Mouse (Mus musculus): Measurements from ENCODE around the gene Akap7. TPM values are rescaled to one million over a fixed set of nuclear protein-coding genes. Genes with fewer than 3 reads are reported as not detected.

The Akap7 gene
- polyA plus RNA-seq, 2 experiments, result 14.3 to 26.8 TPM

DNA sequence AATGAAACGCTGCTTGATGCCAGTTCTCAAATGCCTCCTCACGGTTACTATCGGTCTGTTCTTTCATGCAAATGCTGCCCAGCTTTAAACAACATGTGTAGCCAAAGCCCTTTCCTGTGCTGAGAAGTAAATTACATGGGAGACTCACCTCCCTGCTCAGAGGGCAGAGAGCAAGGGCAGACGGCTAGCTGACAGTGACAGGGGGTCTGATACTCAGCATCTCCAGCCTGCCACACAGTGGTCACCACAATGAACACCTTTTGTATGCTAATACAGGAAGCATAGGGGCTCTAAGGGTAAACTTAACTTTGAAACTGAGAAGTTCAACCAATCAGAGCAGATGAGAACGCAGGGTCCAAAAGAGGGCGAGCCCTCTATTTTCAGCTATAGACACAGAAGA is 99.8 kb downstream of the Akap7 start:
- DNase-seq (ENCODE audit: low read depth in 3 of 3, low spot score in 3 of 3) (no peak), ATAC-seq (ENCODE audit: insufficient read depth) (no peak)
- H3K36me3 ChIP-seq (replicated peaks; ENCODE audit: control insufficient read depth, insufficient read depth, low read depth), result no peaks in the 10 kb centered on the region
- H3K9ac ChIP-seq (replicated peaks), result no peak overlapping the region
- H3K9me3 ChIP-seq (ENCODE audit: control insufficient read depth, low read length), result no peaks in the 10 kb centered on the region
- no peak overlapping the region for H3K4me3 ChIP-seq (ENCODE audit: insufficient read depth in 1 of 2, low read depth in 2 of 2, low read length in 2 of 2)
- no peaks in the 10 kb centered on the region for H3K4me1 ChIP-seq (replicated peaks; ENCODE audit: control insufficient read depth in 2 of 2, insufficient read depth in 2 of 2, low read length in 1 of 2)
- no peak for TF ChIP-seq CTCF (IDR thresholded peaks at IDR 0.05; ENCODE audit: low read depth)
- TF ChIP-seq EP300 (IDR thresholded peaks at IDR 0.05; ENCODE audit: low read depth), result no peak
- H3K27me3 ChIP-seq (ENCODE audit: control insufficient read depth, insufficient read depth, low read length), result no peaks in the 10 kb centered on the region
- 50% methylated on average over 6 of the region's 6 CpGs for WGBS (ENCODE audit: insufficient replicate concordance)
- no peak overlapping the region for H3K27ac ChIP-seq
- no peak overlapping the region for H3K4me2 ChIP-seq (ENCODE audit: low read depth)

DNA sequence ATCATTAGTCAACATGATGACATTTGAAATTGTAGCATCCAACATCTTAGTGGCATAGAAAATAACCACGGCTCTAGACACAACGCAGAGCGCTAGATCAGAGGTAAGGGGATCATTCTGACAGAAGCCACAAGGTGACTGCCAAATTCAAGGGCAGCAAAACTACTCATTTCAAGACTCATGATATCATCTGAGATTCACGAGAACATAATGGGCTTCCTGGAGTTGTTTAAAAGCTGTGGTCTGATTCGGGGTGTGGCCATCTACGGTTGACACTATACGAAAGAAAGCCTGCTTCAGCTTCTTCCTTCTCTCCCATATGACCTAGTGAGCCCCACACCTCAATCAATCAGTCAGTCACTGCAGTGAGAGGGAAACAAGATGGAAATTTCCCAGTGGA is 107.0 kb downstream of the Akap7 start:
- no peak overlapping the region for H3K4me2 ChIP-seq (ENCODE audit: low read depth)

DNA sequence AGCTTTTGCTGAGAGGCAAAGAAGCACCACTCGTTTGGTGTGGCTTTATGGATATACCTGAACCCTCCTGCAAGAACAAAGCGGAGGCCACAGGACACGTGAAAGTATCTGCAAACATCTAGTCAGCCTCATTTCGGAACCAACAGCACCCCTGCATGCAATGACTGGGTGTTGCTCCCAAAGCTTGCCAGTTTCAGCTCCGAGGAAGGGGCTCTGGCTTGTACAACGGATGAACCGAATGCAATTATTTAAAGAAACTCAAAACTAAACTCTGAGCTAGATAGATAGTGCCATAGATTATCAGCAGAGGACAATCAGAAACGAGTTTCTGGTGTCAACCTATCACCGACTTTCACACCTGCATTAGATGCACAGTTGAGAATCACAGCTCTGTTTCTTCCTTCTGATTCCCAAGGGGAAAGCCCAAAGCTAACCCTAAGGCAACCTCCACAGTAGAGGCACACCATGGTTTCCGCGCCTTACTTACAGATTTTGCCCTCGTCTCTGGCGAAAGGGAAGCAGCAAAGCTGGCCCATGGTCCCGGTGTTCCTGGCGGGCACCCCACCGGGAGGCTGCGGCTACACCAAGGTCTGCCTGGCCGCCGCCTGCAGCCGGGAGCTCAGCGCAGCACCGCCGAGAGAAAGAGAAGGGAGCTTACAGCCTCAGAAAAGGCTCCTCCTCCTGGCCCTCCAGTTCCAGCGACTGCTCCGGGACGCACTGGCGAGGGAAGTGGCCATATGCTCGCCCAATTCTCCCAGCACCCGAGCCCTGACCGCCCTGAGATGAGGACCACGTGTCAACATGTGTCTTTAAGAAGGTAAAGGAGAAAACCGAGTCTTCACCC is 107.9 kb downstream of the Akap7 start:
- no peak for ATAC-seq (ENCODE audit: insufficient read depth)

More for the DNA sequence above, 107.0 kb downstream of the Akap7 start:
- TF ChIP-seq CTCF (IDR thresholded peaks at IDR 0.05; ENCODE audit: low read depth), result no peak
- TF ChIP-seq EP300 (IDR thresholded peaks at IDR 0.05; ENCODE audit: low read depth), result no peak
- H3K9ac ChIP-seq (replicated peaks), result no peak overlapping the region
- H3K36me3 ChIP-seq (replicated peaks; ENCODE audit: control insufficient read depth, insufficient read depth, low read depth), result no peaks in the 10 kb centered on the region
- H3K4me1 ChIP-seq (replicated peaks; ENCODE audit: control insufficient read depth in 2 of 2, insufficient read depth in 2 of 2, low read length in 1 of 2), result no peaks in the 10 kb centered on the region
- peaks cover 3% of the 10 kb centered on the region; the same call in 1 of the 2 replicates for H3K27me3 ChIP-seq (ENCODE audit: control insufficient read depth, insufficient read depth, low read length)
- no peaks in the 10 kb centered on the region for H3K9me3 ChIP-seq (ENCODE audit: control insufficient read depth, low read length)
- no peak overlapping the region for H3K4me3 ChIP-seq (ENCODE audit: insufficient read depth in 1 of 2, low read depth in 2 of 2, low read length in 2 of 2)
- H3K27ac ChIP-seq, result no peak overlapping the region
- no peak for ATAC-seq (ENCODE audit: insufficient read depth)
- DNase-seq (ENCODE audit: low read depth in 3 of 3, low spot score in 3 of 3), result no peak
- WGBS (ENCODE audit: insufficient replicate concordance), result 57% methylated on average over 7 of the region's 7 CpGs

DNA sequence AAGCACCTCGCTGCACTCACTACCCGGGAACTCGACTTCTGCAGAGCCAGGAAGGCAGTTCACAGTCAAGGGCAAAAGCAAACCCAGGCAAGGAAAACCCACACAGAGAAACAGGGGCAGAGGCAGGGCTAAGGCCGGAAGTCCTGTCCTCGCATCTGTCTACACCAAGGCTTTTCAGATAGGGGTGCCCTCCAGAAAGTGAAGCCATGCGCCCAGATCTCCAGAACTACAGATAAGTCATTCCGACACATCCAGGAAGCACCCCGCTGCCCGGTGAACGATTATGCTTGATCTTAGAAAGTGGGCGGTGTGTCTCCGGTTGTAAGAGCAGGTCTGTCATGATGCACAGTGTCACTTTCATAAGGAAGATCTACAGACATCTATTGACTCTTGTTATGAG is 109.1 kb downstream of the Akap7 start:
- no peak overlapping the region for H3K9ac ChIP-seq (replicated peaks)
- H3K36me3 ChIP-seq (replicated peaks; ENCODE audit: control insufficient read depth, insufficient read depth, low read depth), result no peaks in the 10 kb centered on the region
- no peaks in the 10 kb centered on the region for H3K9me3 ChIP-seq (ENCODE audit: control insufficient read depth, low read length)
- WGBS (ENCODE audit: insufficient replicate concordance), result 57% methylated on average over 12 of the region's 12 CpGs
- ATAC-seq (ENCODE audit: insufficient read depth) (no peak), DNase-seq (ENCODE audit: low read depth in 3 of 3, low spot score in 3 of 3) (no peak)
- H3K27ac ChIP-seq, result no peak overlapping the region
- no peak overlapping the region for H3K4me2 ChIP-seq (ENCODE audit: low read depth)
- TF ChIP-seq EP300 (IDR thresholded peaks at IDR 0.05; ENCODE audit: low read depth) (no peak), CTCF (IDR thresholded peaks at IDR 0.05; ENCODE audit: low read depth) (no peak)
- no peaks in the 10 kb centered on the region for H3K4me1 ChIP-seq (replicated peaks; ENCODE audit: control insufficient read depth in 2 of 2, insufficient read depth in 2 of 2, low read length in 1 of 2)
- H3K4me3 ChIP-seq (ENCODE audit: insufficient read depth in 1 of 2, low read depth in 2 of 2, low read length in 2 of 2), result no peak overlapping the region
- peaks cover 3% of the 10 kb centered on the region; the same call in 1 of the 2 replicates for H3K27me3 ChIP-seq (ENCODE audit: control insufficient read depth, insufficient read depth, low read length)

More for the DNA sequence above, 107.9 kb downstream of the Akap7 start:
- Histone ChIP-seq H3K4me1 (replicated peaks; ENCODE audit: control insufficient read depth in 2 of 2, insufficient read depth in 2 of 2, low read length in 1 of 2) (no peaks in the 10 kb centered on the region), H3K9me3 (ENCODE audit: control insufficient read depth, low read length) (no peaks in the 10 kb centered on the region), H3K9ac (replicated peaks) (no peak overlapping the region), H3K4me2 (ENCODE audit: low read depth) (peak overlapping the region; percentile 57), H3K27me3 (ENCODE audit: control insufficient read depth, insufficient read depth, low read length) (peaks cover 3% of the 10 kb centered on the region; the same call in 1 of the 2 replicates), H3K36me3 (replicated peaks; ENCODE audit: control insufficient read depth, insufficient read depth, low read depth) (no peaks in the 10 kb centered on the region), H3K4me3 (ENCODE audit: insufficient read depth in 1 of 2, low read depth in 2 of 2, low read length in 2 of 2) (peak overlapping the region; percentile 10 to 23; a peak in 2 of 4 replicates), H3K27ac (no peak overlapping the region)
- TF ChIP-seq EP300 (IDR thresholded peaks at IDR 0.05; ENCODE audit: low read depth) (no peak), CTCF (IDR thresholded peaks at IDR 0.05; ENCODE audit: low read depth) (0 out of 2 replicates have a peak, but pooled peaks have one; percentile 21)
- WGBS (ENCODE audit: insufficient replicate concordance), result 16% methylated on average over 32 of the region's 32 CpGs
- no peak for DNase-seq (ENCODE audit: low read depth in 3 of 3, low spot score in 3 of 3)

DNA sequence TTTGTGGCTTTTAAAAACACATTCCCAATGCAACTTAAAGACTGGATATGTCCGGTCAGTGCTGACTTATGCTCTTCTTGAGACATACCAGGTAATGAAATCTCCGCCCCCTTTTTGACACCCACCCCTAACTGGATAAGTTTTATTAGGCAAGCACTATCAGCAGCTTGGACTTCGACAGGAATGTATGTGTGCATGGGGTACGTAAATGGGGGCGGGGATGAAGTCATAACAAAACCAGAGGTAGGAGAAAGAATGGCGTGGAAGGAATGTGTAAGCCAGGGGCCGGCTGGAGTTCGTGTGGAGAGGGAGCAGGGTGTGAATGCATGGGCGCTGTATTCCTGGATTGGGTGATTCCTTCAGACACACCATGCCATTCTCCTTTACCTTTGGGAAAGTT is 109.6 kb downstream of the Akap7 start:
- WGBS (ENCODE audit: insufficient replicate concordance), result 72% methylated on average over 9 of the region's 9 CpGs
- no peak for TF ChIP-seq EP300 (IDR thresholded peaks at IDR 0.05; ENCODE audit: low read depth)
- no peak for TF ChIP-seq CTCF (IDR thresholded peaks at IDR 0.05; ENCODE audit: low read depth)
- no peak for DNase-seq (ENCODE audit: low read depth in 3 of 3, low spot score in 3 of 3)
- no peaks in the 10 kb centered on the region for H3K9me3 ChIP-seq (ENCODE audit: control insufficient read depth, low read length)
- no peak overlapping the region for H3K4me2 ChIP-seq (ENCODE audit: low read depth)
- no peaks in the 10 kb centered on the region for H3K4me1 ChIP-seq (replicated peaks; ENCODE audit: control insufficient read depth in 2 of 2, insufficient read depth in 2 of 2, low read length in 1 of 2)
- H3K9ac ChIP-seq (replicated peaks), result no peak overlapping the region
- H3K4me3 ChIP-seq (ENCODE audit: insufficient read depth in 1 of 2, low read depth in 2 of 2, low read length in 2 of 2), result no peak overlapping the region
- no peak for ATAC-seq (ENCODE audit: insufficient read depth)
- H3K36me3 ChIP-seq (replicated peaks; ENCODE audit: control insufficient read depth, insufficient read depth, low read depth), result no peaks in the 10 kb centered on the region
- no peak overlapping the region for H3K27ac ChIP-seq
- peaks cover 3% of the 10 kb centered on the region; the same call in 1 of the 2 replicates for H3K27me3 ChIP-seq (ENCODE audit: control insufficient read depth, insufficient read depth, low read length)
